Mouse (Mus musculus) CH12.LX (cell line): ENCODE results near the gene Tmem56. TPM values are rescaled to one million over a fixed set of nuclear protein-coding genes. Genes with fewer than 3 reads are reported as not detected.

Experiments used
- DNase-seq: peaks from one replicate; pipeline ENCODE4 v3.0.0-alpha.2; 2013; ENCODE audit errors: extremely low read depth
- H3K27ac ChIP-seq: 2 replicates; pipeline ENCODE4 v1.5.1; 2012; ENCODE audit warnings: low read depth, mild to moderate bottlenecking, control low read depth, moderate library complexity; ENCODE audit not compliant: insufficient read depth
- H3K27me3 ChIP-seq: replicated peaks from 2 replicates; pipeline ENCODE3; 2012; ENCODE audit warnings: inconsistent platforms
- H3K36me3 ChIP-seq, 2 experiments: replicated peaks in 1 of 2; 2 replicates each; pipeline versions ENCODE3 to v1.6.1; 2012; ENCODE audit warnings: inconsistent platforms in 1 of 2, low read length in 1 of 2, mild to moderate bottlenecking in 1 of 2, mixed read lengths in 1 of 2, moderate library complexity in 1 of 2; ENCODE audit not compliant: control insufficient read depth in 1 of 2, insufficient read depth in 1 of 2
- H3K4me1 ChIP-seq, 2 experiments: 2 replicates each; pipeline ENCODE4 v1.6.1; 2012; ENCODE audit warnings: inconsistent platforms in 1 of 2, moderate library complexity in 1 of 2; ENCODE audit not compliant: insufficient read depth in 2 of 2, control insufficient read depth in 1 of 2
- H3K4me2 ChIP-seq: 2 replicates; pipeline ENCODE4 v1.6.1; 2012; ENCODE audit warnings: low read depth, mild to moderate bottlenecking, control low read depth; ENCODE audit not compliant: poor library complexity, insufficient read depth, severe bottlenecking
- H3K4me3 ChIP-seq, 3 experiments: fragments of 150-350 bp in 1 of 3; sonication (generic) in 1 of 3; replicated peaks in 1 of 3; 2 replicates each; pipeline versions ENCODE3 to v1.5.1; 2011 to 2012; ENCODE audit warnings: low read depth in 2 of 3, low read length in 2 of 3, mild to moderate bottlenecking in 2 of 3, moderate library complexity in 2 of 3, control low read depth in 1 of 3, improper control_type of control experiment in 1 of 3, inconsistent platforms in 1 of 3, mixed read lengths in 1 of 3; ENCODE audit not compliant: poor library complexity in 1 of 3
- H3K79me2 ChIP-seq: replicated peaks from 2 replicates; pipeline ENCODE4 v1.6.1; 2012; ENCODE audit warnings: mild to moderate bottlenecking, moderate library complexity; ENCODE audit not compliant: control insufficient read depth, poor library complexity, insufficient read depth, severe bottlenecking; ENCODE audit errors: extremely low read depth
- H3K9ac ChIP-seq: 2 replicates; pipeline ENCODE4 v1.6.1; 2012; ENCODE audit warnings: low read depth, mild to moderate bottlenecking, control low read depth, moderate library complexity; ENCODE audit not compliant: insufficient read depth
- H3K9me3 ChIP-seq: replicated peaks from 2 replicates; pipeline ENCODE3; 2012; ENCODE audit warnings: low read length, inconsistent platforms, mixed read lengths
- CHD1 ChIP-seq: IDR thresholded peaks from 2 replicates; pipeline ENCODE4 v1.6.1; 2012; ENCODE audit warnings: low read depth, low read length, improper control_type of control experiment, inconsistent platforms
- CHD2 ChIP-seq: IDR thresholded peaks from 2 replicates; pipeline ENCODE4 v1.6.1; 2011; ENCODE audit warnings: low read length, improper control_type of control experiment
- ETS1 ChIP-seq: conservative IDR thresholded peaks from 2 replicates; pipeline ENCODE4 v1.6.1; 2012; ENCODE audit warnings: low read depth, mild to moderate bottlenecking, inconsistent platforms, low read length, improper control_type of control experiment, moderate library complexity
- IRF4 ChIP-seq: IDR thresholded peaks from 2 replicates; pipeline ENCODE4 v1.6.1; 2014; ENCODE audit warnings: low read depth, mild to moderate bottlenecking, inconsistent platforms, low read length, improper control_type of control experiment
- JUN ChIP-seq: IDR thresholded peaks from 2 replicates; pipeline ENCODE4 v1.6.1; 2011; ENCODE audit warnings: low read depth, mild to moderate bottlenecking, low read length, improper control_type of control experiment, moderate library complexity; ENCODE audit not compliant: insufficient read depth
- JUND ChIP-seq: conservative IDR thresholded peaks from 2 replicates; pipeline ENCODE4 v1.6.1; 2011; ENCODE audit warnings: low read depth, low read length, improper control_type of control experiment
- MXI1 ChIP-seq: IDR thresholded peaks from 2 replicates; pipeline ENCODE4 v1.6.1; 2011; ENCODE audit warnings: mild to moderate bottlenecking, low read depth, low read length, improper control_type of control experiment
- NELFE ChIP-seq: IDR thresholded peaks from 2 replicates; pipeline ENCODE4 v1.6.1; 2011; ENCODE audit warnings: low read depth, low read length, improper control_type of control experiment
- NRF1 ChIP-seq: IDR thresholded peaks from 2 replicates; pipeline ENCODE4 v1.6.1; 2014; ENCODE audit warnings: low read depth, mild to moderate bottlenecking, inconsistent platforms, low read length, improper control_type of control experiment, moderate library complexity
- PAX5 ChIP-seq: IDR thresholded peaks from 2 replicates; pipeline ENCODE4 v1.6.1; 2012; ENCODE audit warnings: low read length, inconsistent platforms, mixed read lengths
- SMC3 ChIP-seq: IDR thresholded peaks from 2 replicates; pipeline ENCODE4 v1.6.1; 2011; ENCODE audit warnings: low read depth, low read length, improper control_type of control experiment
- TBP ChIP-seq: conservative IDR thresholded peaks from 2 replicates; pipeline ENCODE4 v1.6.1; 2011; ENCODE audit warnings: low read depth, low read length, improper control_type of control experiment
- TCF12 ChIP-seq: IDR thresholded peaks from 2 replicates; pipeline ENCODE4 v1.6.1; 2014; ENCODE audit warnings: low read depth, mild to moderate bottlenecking, inconsistent platforms, low read length, improper control_type of control experiment
- UBTF ChIP-seq: IDR thresholded peaks from 2 replicates; pipeline ENCODE4 v1.6.1; 2012; ENCODE audit warnings: low read depth, mild to moderate bottlenecking, inconsistent platforms, low read length, improper control_type of control experiment, moderate library complexity
- ZKSCAN1 ChIP-seq: IDR thresholded peaks from 2 replicates; pipeline ENCODE4 v1.6.1; 2012; ENCODE audit warnings: low read depth, inconsistent platforms, low read length, improper control_type of control experiment, borderline replicate concordance
- ZMIZ1 ChIP-seq: IDR thresholded peaks from 2 replicates; pipeline ENCODE4 v1.6.1; 2012; ENCODE audit warnings: low read depth, mild to moderate bottlenecking, inconsistent platforms, low read length, improper control_type of control experiment
- dilution Hi-C: fragments of 300-500 bp; cut with MboI; formaldehyde crosslinking; loops from 2 replicates; pipeline ENCODE4 v1.14.3; 2020; ENCODE audit warnings: low sequenced_read_pairs; ENCODE audit not compliant: extremely low pct_unique_long_range_greater_than_20kb, extremely low pct_ligation_motif_present
- in situ Hi-C: fragments of 300-500 bp; cut with MboI; formaldehyde crosslinking; loops from 3 replicates; pipeline ENCODE4 v1.14.3; 2019; ENCODE audit warnings: low sequenced_read_pairs, low pct_ligation_motif_present, low pct_unique_long_range_greater_than_20kb, mixed read lengths
- polyA plus RNA-seq: library from polyadenylated mRNA; unstranded; fragments of >175 nt; gene quantifications from 2 replicates; pipeline ENCODE4 v1.2.1, GENCODE M21; 2012; ENCODE audit warnings: low read depth; ENCODE audit not compliant: insufficient read length
- total RNA-seq, 2 experiments: library from RNA; depleted of rRNA; stranded (reverse); fragments of 300-350 nt in 1 of 2; fragments of >200 nt in 1 of 2; gene quantifications; 2 replicates each; pipeline ENCODE4 v1.2.3; 2012 to 2014

Gene Tmem56
- total and polyA plus RNA-seq, 3 experiments = not detected

- in situ Hi-C loops (loop anchor here (25.0 kb wide), 1 partner anchor 581 kb away; no protein-coding TSS in a partner anchor), dilution Hi-C loops (no loop called here)
- no peak overlapping the region for H3K9ac ChIP-seq
- H3K4me3 ChIP-seq = no peak overlapping the region
- H3K4me1 ChIP-seq = peaks cover 8 to 20% of the 10 kb centered on the region in 2 experiments; a peak in 3 of 4 replicates
- no peak overlapping the region for H3K27ac ChIP-seq
- TF ChIP-seq ZKSCAN1 = no peak
- no peak for TF ChIP-seq CHD2
- TF ChIP-seq UBTF = no peak
- no peak for TF ChIP-seq NELFE
- TF ChIP-seq ETS1 = no peak
- no peak for TF ChIP-seq MXI1
- TF ChIP-seq NRF1 = no peak
- TF ChIP-seq JUN = no peak
- no peak for TF ChIP-seq IRF4
- no peak for TF ChIP-seq CHD1
- no peak for TF ChIP-seq ZMIZ1
- TF ChIP-seq JUND = no peak
- no peak for TF ChIP-seq PAX5
- TF ChIP-seq SMC3 = no peak
- TF ChIP-seq TBP = no peak
- TF ChIP-seq TCF12 = no peak
- DNase-seq = no peak
- H3K4me2 ChIP-seq = no peak overlapping the region
- H3K9me3 ChIP-seq = no peaks in the 10 kb centered on the region
- peaks cover 0 to 4% of the 10 kb centered on the region in 2 experiments for H3K36me3 ChIP-seq
- H3K27me3 ChIP-seq = no peaks in the 10 kb centered on the region
- no peaks in the 10 kb centered on the region for H3K79me2 ChIP-seq
Observed at GRCm38 (mm10) chr3:121156043-121156442, 126.9 kb downstream of the Tmem56 start.

Other genes with a start within 250 kb of the Tmem56 start
- 2.0 and 2.3 TPM in 2 replicates for gene Rwdd3, start 111.4 kb downstream of the Tmem56 start, total RNA-seq (2012; rRNA removed)
- 3.5 and 3.7 TPM in 2 replicates for gene Rwdd3, start 111.4 kb downstream of the Tmem56 start, total RNA-seq (2014; rRNA removed)
- 3.7 and 5.9 TPM in 2 replicates for gene Rwdd3, start 111.4 kb downstream of the Tmem56 start, polyA plus RNA-seq
- gene Alg14, start 8.7 kb upstream of the Tmem56 start, total RNA-seq (2012; rRNA removed) = 5.0 and 6.3 TPM in 2 replicates
- 6.0 and 7.6 TPM in 2 replicates for gene Alg14, start 8.7 kb upstream of the Tmem56 start, total RNA-seq (2014; rRNA removed)
- gene Alg14, start 8.7 kb upstream of the Tmem56 start, polyA plus RNA-seq = 8.3 and 10.2 TPM in 2 replicates
- 9.5 and 12.5 TPM in 2 replicates for gene Cnn3, start 143.4 kb upstream of the Tmem56 start, total RNA-seq (2012; rRNA removed)
- gene Cnn3, start 143.4 kb upstream of the Tmem56 start, total RNA-seq (2014; rRNA removed) = 46.4 and 48.3 TPM in 2 replicates
- gene Cnn3, start 143.4 kb upstream of the Tmem56 start, polyA plus RNA-seq = 50.4 and 58.5 TPM in 2 replicates
- not detected in 2 replicates for gene Slc44a3, start 249.3 kb upstream of the Tmem56 start, total RNA-seq (2012; rRNA removed)
- gene Slc44a3, start 249.3 kb upstream of the Tmem56 start, total RNA-seq (2014; rRNA removed) = not detected in 2 replicates
- not detected in 2 replicates for gene Slc44a3, start 249.3 kb upstream of the Tmem56 start, polyA plus RNA-seq